Mouse (Mus musculus): ENCODE results near the gene Cnnm2. TPM values are rescaled to one million over a fixed set of nuclear protein-coding genes. Genes with fewer than 3 reads are reported as not detected.

Cnnm2 gene
- polyA plus RNA-seq, 1 experiment from 2014 or later: 3.9 TPM

DNA sequence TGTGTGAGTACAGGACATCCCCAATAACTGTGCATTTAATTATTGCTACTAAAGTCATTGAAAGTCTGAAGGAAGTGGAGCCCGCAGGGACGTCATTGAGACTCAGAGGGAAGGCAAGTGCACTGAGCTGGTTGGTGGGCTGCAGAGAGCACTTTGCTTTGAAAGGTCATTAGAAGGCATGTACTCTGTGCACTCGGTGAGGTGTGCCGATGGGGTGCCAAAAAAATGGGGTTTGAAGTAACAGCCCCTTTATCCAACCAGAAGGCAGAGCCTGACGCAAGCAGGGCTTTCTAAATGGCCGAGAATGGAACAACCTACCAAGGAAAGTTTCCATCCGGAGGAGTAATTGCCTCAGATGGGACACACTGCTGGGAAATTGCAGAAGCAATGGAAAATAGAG, 63.5 kb downstream of the Cnnm2 start:
- Histone ChIP-seq H3K27ac (ENCODE audit: poor library complexity, severe bottlenecking) (no peak overlapping the region), H3K27me3 (replicated peaks) (no peaks in the 10 kb centered on the region), H3K9me3 (replicated peaks) (no peaks in the 10 kb centered on the region), H3K4me1 (replicated peaks) (no peaks in the 10 kb centered on the region; the same call in 1 of the 2 replicates), H3K4me2 (no peak overlapping the region), H3K36me3 (no peaks in the 10 kb centered on the region), H3K9ac (no peak overlapping the region), H3K4me3 (no peak overlapping the region)
- no peak for ATAC-seq (ENCODE audit: insufficient number of reproducible peaks, low FRiP score)
- 79% methylated on average over 7 of the region's 7 CpGs for WGBS

DNA sequence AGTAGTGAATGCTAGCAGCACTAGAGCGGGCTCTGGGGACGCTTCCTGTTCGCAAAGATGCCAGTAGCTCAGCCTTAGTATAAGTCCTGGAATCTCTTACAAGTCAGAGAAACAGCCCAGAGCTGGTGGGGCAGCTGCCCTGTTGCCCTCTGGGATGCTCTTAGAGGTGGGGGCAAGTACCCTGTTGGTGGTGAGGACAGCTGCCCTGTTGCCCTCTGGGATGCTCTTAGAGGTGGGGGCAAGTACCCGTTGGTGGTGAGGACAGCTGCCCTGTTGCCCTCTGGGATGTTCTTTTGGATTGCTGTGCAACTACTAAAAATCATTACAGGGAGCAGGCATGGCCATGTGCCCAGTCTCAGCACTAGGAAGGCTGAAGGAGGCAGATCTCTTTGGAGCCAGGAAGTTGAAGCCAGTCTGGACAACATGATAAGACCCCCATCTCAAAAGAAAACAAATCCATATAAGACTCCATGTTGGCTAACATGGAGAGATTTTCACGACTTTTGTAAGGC, 66.3 kb downstream of the Cnnm2 start:
- Histone ChIP-seq H3K4me3 (no peak overlapping the region), H3K4me2 (no peak overlapping the region), H3K27me3 (replicated peaks) (no peaks in the 10 kb centered on the region), H3K36me3 (no peaks in the 10 kb centered on the region), H3K9ac (no peak overlapping the region), H3K9me3 (replicated peaks) (no peaks in the 10 kb centered on the region; the same call in 1 of the 2 replicates), H3K4me1 (replicated peaks) (peaks cover 11% of the 10 kb centered on the region), H3K27ac (ENCODE audit: poor library complexity, severe bottlenecking) (no peak overlapping the region)
- 62% methylated on average over 5 of the region's 5 CpGs for WGBS
- ATAC-seq (ENCODE audit: insufficient number of reproducible peaks, low FRiP score): no peak

DNA sequence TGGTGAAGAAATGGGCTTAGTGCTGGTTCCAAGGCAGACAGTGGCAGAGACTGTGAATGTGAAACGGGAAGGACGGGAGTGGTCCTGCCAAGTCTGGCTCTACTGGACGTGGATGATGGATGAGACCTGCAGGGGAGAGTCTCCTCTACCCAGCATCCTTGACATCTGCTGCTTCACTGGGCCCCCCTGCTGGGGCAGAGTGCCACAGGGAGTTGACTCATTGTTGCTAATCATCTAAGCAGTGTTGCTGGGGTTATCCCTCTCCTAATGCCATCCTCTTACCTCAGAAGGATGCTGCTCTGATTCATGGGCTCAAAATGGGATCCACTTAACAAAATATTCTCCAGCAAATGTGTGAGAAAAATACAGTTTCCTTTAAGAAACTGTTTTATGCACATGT, 67.6 kb downstream of the Cnnm2 start:
- Histone ChIP-seq H3K4me1 (replicated peaks) (peaks cover 11% of the 10 kb centered on the region), H3K4me2 (no peak overlapping the region), H3K4me3 (no peak overlapping the region), H3K27ac (ENCODE audit: poor library complexity, severe bottlenecking) (no peak overlapping the region), H3K9ac (no peak overlapping the region), H3K36me3 (no peaks in the 10 kb centered on the region), H3K9me3 (replicated peaks) (no peaks in the 10 kb centered on the region; the same call in 1 of the 2 replicates), H3K27me3 (replicated peaks) (no peaks in the 10 kb centered on the region)
- WGBS: 62% methylated on average over 3 of the region's 3 CpGs
- ATAC-seq (ENCODE audit: insufficient number of reproducible peaks, low FRiP score): no peak

DNA sequence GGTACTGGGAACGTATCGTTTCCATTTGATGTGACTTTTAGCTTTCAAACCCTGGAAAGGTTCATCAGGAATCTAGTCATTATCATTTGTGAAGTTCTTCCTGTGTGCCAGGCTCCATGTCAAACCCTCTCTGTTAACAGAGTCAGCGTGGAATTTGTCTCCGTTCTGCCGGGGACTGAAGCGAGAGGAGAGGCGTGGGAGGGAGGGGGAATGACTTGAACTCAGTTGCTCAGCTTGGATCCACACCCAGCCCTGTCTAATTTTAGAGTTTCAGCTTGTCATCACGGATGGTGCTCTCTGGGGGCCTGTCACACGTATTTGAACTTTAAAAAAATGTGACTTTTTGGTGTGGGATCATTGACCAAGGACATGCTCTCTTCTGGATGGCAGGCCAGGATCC, 70.0 kb downstream of the Cnnm2 start:
- Histone ChIP-seq H3K36me3 (no peaks in the 10 kb centered on the region), H3K4me2 (no peak overlapping the region), H3K4me3 (no peak overlapping the region), H3K27me3 (replicated peaks) (no peaks in the 10 kb centered on the region), H3K27ac (ENCODE audit: poor library complexity, severe bottlenecking) (no peak overlapping the region), H3K4me1 (replicated peaks) (peaks cover 11% of the 10 kb centered on the region), H3K9me3 (replicated peaks) (no peaks in the 10 kb centered on the region; the same call in 1 of the 2 replicates), H3K9ac (no peak overlapping the region)
- WGBS: 32% methylated on average over 9 of the region's 9 CpGs
- no peak for ATAC-seq (ENCODE audit: insufficient number of reproducible peaks, low FRiP score)

DNA sequence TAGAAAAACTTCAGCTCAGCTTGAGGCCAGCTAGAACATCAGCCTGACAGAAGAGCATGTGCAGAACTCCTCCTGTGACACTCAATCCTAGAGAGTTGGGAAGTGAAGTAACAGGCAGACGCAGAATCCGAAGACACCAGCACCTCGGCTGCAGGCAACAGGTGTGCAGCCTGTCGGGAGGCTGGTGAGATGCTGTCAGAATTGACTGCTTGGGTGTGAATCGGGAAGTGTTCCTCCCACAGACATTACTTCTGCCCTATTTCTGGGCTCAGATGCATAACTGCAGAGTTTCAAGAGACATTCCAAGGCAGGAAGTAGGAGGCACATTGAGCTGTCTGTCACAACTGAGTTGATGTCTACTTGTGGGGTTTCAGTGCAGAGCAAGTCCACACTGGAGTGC, 72.9 kb downstream of the Cnnm2 start:
- Histone ChIP-seq H3K27ac (ENCODE audit: poor library complexity, severe bottlenecking) (no peak overlapping the region), H3K4me2 (no peak overlapping the region), H3K9ac (no peak overlapping the region), H3K27me3 (replicated peaks) (no peaks in the 10 kb centered on the region), H3K9me3 (replicated peaks) (no peaks in the 10 kb centered on the region; the same call in 1 of the 2 replicates), H3K36me3 (no peaks in the 10 kb centered on the region), H3K4me3 (no peak overlapping the region), H3K4me1 (replicated peaks) (peaks cover 11% of the 10 kb centered on the region)
- 77% methylated on average over 5 of the region's 5 CpGs for WGBS
- no peak for ATAC-seq (ENCODE audit: insufficient number of reproducible peaks, low FRiP score)

DNA sequence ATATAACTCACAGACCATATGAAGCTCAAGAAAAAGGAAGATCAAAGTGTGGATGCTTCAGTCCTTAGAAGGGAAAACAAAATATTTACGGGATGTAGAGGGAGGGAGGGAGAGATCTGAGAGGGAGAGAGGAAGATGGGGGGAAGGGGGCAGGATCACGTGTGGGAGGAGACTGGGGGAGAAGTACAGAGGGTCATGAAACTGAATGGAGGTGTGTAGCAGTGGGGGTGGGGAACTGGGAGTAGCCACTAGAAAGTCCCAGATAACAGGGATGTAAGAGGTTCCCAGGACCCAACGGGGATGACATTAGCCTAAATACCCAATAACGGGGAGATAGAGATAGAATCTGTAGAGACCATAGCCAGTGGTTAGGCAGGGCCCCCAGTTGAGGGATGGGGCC, 73.9 kb downstream of the Cnnm2 start:
- 57% methylated on average over 4 of the region's 4 CpGs for WGBS
- Histone ChIP-seq H3K4me2 (no peak overlapping the region), H3K36me3 (no peaks in the 10 kb centered on the region), H3K9me3 (replicated peaks) (no peaks in the 10 kb centered on the region; the same call in 1 of the 2 replicates), H3K27me3 (replicated peaks) (no peaks in the 10 kb centered on the region), H3K9ac (no peak overlapping the region), H3K27ac (ENCODE audit: poor library complexity, severe bottlenecking) (no peak overlapping the region), H3K4me3 (no peak overlapping the region), H3K4me1 (replicated peaks) (peaks cover 11% of the 10 kb centered on the region)
- ATAC-seq (ENCODE audit: insufficient number of reproducible peaks, low FRiP score): no peak

DNA sequence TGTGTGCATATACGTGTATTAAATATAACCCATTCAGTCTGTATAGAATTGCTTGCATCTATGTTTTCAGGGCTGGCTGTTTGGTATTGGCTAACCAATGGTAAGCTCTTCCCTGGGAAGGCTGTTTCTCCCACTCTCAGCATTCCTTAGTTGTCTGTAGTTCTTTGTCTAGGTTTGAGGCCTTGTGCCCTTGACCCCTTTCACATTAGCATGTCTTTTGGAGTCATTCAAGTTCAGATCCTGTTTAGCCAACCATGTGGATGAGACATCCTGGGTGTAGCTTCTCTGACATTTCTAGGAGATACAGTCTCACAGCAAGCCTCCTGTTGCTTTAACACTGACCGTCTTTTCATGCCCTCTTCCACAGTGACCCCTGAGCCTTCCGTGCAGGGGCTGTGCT, 74.7 kb downstream of the Cnnm2 start:
- Histone ChIP-seq H3K27me3 (replicated peaks) (no peaks in the 10 kb centered on the region), H3K9ac (no peak overlapping the region), H3K4me3 (no peak overlapping the region), H3K36me3 (no peaks in the 10 kb centered on the region), H3K4me1 (replicated peaks) (peaks cover 7% of the 10 kb centered on the region), H3K9me3 (replicated peaks) (no peaks in the 10 kb centered on the region; the same call in 1 of the 2 replicates), H3K4me2 (no peak overlapping the region), H3K27ac (ENCODE audit: poor library complexity, severe bottlenecking) (no peak overlapping the region)
- WGBS: 84% methylated on average over 3 of the region's 3 CpGs
- no peak for ATAC-seq (ENCODE audit: insufficient number of reproducible peaks, low FRiP score)

DNA sequence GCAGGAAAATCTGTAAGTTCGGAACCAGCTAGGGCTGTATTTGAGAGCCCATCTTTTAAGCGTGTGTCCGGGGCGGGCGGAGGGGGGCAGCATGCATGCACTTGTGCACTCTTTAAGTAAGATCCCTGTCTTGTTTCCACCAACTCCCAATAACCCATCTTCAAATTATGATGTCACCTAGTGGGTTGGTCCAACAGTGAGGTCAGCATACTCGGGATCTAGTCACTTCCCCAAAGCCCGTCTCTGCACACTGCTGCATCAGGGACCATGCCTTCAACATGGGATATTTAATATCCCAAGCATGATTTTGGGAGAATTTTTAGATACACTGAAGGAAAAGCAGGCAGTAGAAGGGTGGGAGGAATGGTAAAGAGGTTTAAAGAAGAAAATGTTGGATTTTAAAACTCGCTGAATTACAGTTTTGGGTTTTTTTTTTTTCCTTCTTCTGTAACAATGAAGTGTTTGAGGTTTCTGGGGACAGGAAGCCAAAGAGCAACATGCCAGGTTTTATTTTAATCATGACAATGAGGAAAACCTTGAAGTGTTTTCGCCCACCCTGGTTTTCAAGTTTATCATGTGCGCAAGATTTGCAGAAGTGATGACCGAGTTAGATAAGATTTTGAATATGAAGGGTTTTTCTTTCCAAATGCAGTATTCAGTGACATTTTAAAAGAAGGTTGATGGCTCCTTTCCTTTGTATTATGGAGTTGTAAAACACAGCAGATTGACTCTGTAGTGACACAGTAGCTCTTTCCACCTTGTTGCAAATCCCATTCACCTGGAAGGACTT, 76.1 kb downstream of the Cnnm2 start:
- ATAC-seq (ENCODE audit: insufficient number of reproducible peaks, low FRiP score): no peak
- H3K9me3 ChIP-seq (replicated peaks): no peaks in the 10 kb centered on the region
- WGBS: 85% methylated on average over 11 of the region's 11 CpGs

DNA sequence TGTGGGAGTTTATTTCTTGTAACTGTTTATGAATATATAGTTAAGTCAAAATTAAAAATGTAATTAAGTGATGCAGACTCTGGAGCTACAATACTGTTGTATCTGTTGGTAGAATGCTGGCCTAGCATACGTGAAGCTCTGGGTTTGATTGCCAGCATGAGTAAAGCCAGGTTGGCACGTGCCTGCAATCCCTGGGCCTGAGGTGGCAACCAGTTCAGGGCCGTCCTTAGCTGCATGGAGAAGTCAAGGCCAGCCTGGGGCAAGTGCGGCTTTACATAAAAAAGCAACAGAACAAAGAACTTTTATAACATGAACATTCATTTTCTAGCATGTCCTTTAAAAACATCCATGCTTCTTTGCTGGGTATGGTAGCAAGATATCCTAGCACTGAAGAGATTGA, 79.6 kb downstream of the Cnnm2 start:
- no peaks in the 10 kb centered on the region for H3K9me3 ChIP-seq (replicated peaks)
- H3K4me3 ChIP-seq: no peak overlapping the region
- H3K36me3 ChIP-seq: no peaks in the 10 kb centered on the region
- 81% methylated on average over 4 of the region's 4 CpGs for WGBS
- H3K27me3 ChIP-seq (replicated peaks): no peaks in the 10 kb centered on the region
- H3K4me1 ChIP-seq (replicated peaks): peaks cover 20% of the 10 kb centered on the region
- H3K27ac ChIP-seq (ENCODE audit: poor library complexity, severe bottlenecking): no peak overlapping the region
- no peak overlapping the region for H3K9ac ChIP-seq
- ATAC-seq (ENCODE audit: insufficient number of reproducible peaks, low FRiP score): no peak
- no peak overlapping the region for H3K4me2 ChIP-seq

More for the DNA sequence above, 76.1 kb downstream of the Cnnm2 start:
- H3K4me2 ChIP-seq: no peak overlapping the region
- H3K9ac ChIP-seq: no peak overlapping the region
- no peaks in the 10 kb centered on the region for H3K36me3 ChIP-seq
- H3K27me3 ChIP-seq (replicated peaks): no peaks in the 10 kb centered on the region
- no peak overlapping the region for H3K27ac ChIP-seq (ENCODE audit: poor library complexity, severe bottlenecking)
- H3K4me1 ChIP-seq (replicated peaks): 0 out of 2 replicates have a peak, but pooled peaks cover under 1% of the 10 kb centered on the region
- H3K4me3 ChIP-seq: no peak overlapping the region

DNA sequence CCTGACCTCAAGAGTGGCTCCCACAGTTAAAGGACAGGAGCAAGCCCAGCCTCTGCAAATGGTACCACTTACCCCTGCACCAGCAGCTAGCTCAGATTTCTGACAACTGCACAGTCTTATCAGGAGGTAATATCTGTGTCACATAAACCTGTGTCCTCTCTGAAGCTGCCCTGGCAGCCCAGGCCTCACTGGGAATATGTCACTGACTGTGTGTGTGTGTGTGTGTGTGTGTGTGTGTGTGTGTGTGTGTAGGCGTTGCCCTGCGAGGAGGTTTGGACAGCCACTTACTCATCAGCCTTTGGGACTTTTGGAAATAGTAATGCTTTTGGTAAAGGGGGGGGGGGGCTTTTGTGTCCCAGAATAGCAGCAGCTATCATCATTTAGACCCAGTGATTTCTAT, 81.6 kb downstream of the Cnnm2 start:
- no peaks in the 10 kb centered on the region for H3K36me3 ChIP-seq
- peaks cover 26% of the 10 kb centered on the region for H3K4me1 ChIP-seq (replicated peaks)
- no peak overlapping the region for H3K4me2 ChIP-seq
- 19% methylated on average over 2 of the region's 2 CpGs for WGBS
- peak overlapping the region; percentile 42 for H3K27ac ChIP-seq (ENCODE audit: poor library complexity, severe bottlenecking)
- no peak overlapping the region for H3K9ac ChIP-seq
- no peaks in the 10 kb centered on the region for H3K9me3 ChIP-seq (replicated peaks)
- H3K27me3 ChIP-seq (replicated peaks): no peaks in the 10 kb centered on the region
- ATAC-seq (ENCODE audit: insufficient number of reproducible peaks, low FRiP score): no peak
- H3K4me3 ChIP-seq: no peak overlapping the region

DNA sequence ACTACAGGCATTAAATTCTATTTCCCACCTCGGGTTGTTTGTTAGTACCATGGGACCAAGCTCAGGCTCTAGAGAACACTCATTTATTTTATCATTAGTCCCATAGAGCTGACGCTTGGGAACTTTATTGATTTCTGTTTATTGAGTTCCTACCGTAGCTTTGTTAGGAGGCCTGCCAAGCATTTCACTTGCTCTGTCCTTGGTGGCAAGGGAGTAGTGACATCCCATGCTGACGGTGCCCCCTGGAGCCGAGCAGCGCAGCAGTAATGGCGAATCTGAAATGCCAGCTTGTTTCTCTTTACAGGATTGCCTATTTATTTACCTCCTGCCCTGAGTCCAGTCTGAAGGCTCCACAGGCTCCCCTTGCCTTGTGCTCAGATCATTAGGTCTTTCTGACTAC, 84.7 kb downstream of the Cnnm2 start:
- Histone ChIP-seq H3K36me3 (no peaks in the 10 kb centered on the region), H3K9ac (no peak overlapping the region), H3K4me3 (no peak overlapping the region), H3K4me1 (replicated peaks) (peaks cover 42% of the 10 kb centered on the region), H3K27ac (ENCODE audit: poor library complexity, severe bottlenecking) (no peak overlapping the region), H3K9me3 (replicated peaks) (no peaks in the 10 kb centered on the region), H3K27me3 (replicated peaks) (no peaks in the 10 kb centered on the region), H3K4me2 (no peak overlapping the region)
- ATAC-seq (ENCODE audit: insufficient number of reproducible peaks, low FRiP score): no peak
- 88% methylated on average over 7 of the region's 7 CpGs for WGBS
